Mouse (Mus musculus) gastrocnemius, adult 2 months (tissue): Measurements from ENCODE around the gene Srsf10. TPM values are rescaled to one million over a fixed set of nuclear protein-coding genes. Genes with fewer than 3 reads are reported as not detected.

Experiments
- DNase-seq: peaks from one replicate; pipeline ENCODE4 v3.0.0; 2022
- H3K27ac ChIP-seq: fragments of 200-600 bp; 2 replicates; pipeline ENCODE4 v1.8.1; 2022; ENCODE audit warnings: mild to moderate bottlenecking
- H3K4me3 ChIP-seq: fragments of 200-600 bp; 2 replicates; pipeline ENCODE4 v1.8.1; 2022; ENCODE audit warnings: mild to moderate bottlenecking, moderate library complexity
- CTCF ChIP-seq: fragments of 200-600 bp; IDR thresholded peaks from 2 replicates; pipeline ENCODE4 v1.8.1; 2022; ENCODE audit warnings: antibody characterized with exemption, mild to moderate bottlenecking, moderate library complexity
- intact Hi-C: fragments of 180-260 bp; cut with DNase I; formaldehyde crosslinking; loops from one replicate; pipeline ENCODE4 v1.15.1; 2025
- total RNA-seq, 2 experiments: library from RNA; stranded (reverse); gene quantifications; 2 replicates each; pipeline ENCODE4 v1.2.3; 2021

Srsf10 gene
- total RNA-seq, 2 experiments from 2014 or later = 27.2 to 30.6 TPM

GRCm38 (mm10) chr4:135834124-135834717 is 21.3 kb upstream of the Srsf10 start:
- no peak overlapping the region for H3K4me3 ChIP-seq
- intact Hi-C loops = no loop called here
- no peak for TF ChIP-seq CTCF
- H3K27ac ChIP-seq = peak overlapping the region; percentile 90
- no peak for DNase-seq

GRCm38 (mm10) chr4:135838925-135839292 is 16.6 kb upstream of the Srsf10 start:
- Histone ChIP-seq H3K27ac (peak overlapping the region; percentile 96), H3K4me3 (peak overlapping the region; percentile 52)
- TF ChIP-seq CTCF = no peak
- intact Hi-C loops = no loop called here
- DNase-seq = peak; percentile 50

- DNase-seq = peak; percentile 60
- no peak for TF ChIP-seq CTCF
- intact Hi-C loops = no loop called here
- Histone ChIP-seq H3K4me3 (peak overlapping the region; percentile 52), H3K27ac (peak overlapping the region; percentile 96)
These were observed 16.1 kb upstream of the Srsf10 start for GRCm38 (mm10) chr4:135839293-135840011.

- DNase-seq = no peak
- Histone ChIP-seq H3K27ac (no peak overlapping the region), H3K4me3 (no peak overlapping the region)
- intact Hi-C loops = no loop called here
- TF ChIP-seq CTCF = no peak
These were observed 11.1 kb upstream of the Srsf10 start for GRCm38 (mm10) chr4:135844400-135844799.

GRCm38 (mm10) chr4:135847581-135847980 is 8.0 kb upstream of the Srsf10 start:
- Histone ChIP-seq H3K27ac (no peak overlapping the region), H3K4me3 (no peak overlapping the region)
- no peak for TF ChIP-seq CTCF
- intact Hi-C loops = no loop called here
- peak; percentile 59 for DNase-seq

GRCm38 (mm10) chr4:135850411-135851095 is 5.0 kb upstream of the Srsf10 start:
- no peak for TF ChIP-seq CTCF
- Histone ChIP-seq H3K27ac (no peak overlapping the region), H3K4me3 (no peak overlapping the region)
- intact Hi-C loops = no loop called here
- DNase-seq = no peak

GRCm38 (mm10) chr4:135851942-135852341 is 3.6 kb upstream of the Srsf10 start:
- intact Hi-C loops = no loop called here
- no peak overlapping the region for H3K27ac ChIP-seq
- H3K4me3 ChIP-seq = no peak overlapping the region
- no peak for DNase-seq
- TF ChIP-seq CTCF = no peak

- intact Hi-C loops = no loop called here
- Histone ChIP-seq H3K27ac (no peak overlapping the region), H3K4me3 (no peak overlapping the region)
- no peak for TF ChIP-seq CTCF
- no peak for DNase-seq
These were observed 1.5 kb upstream of the Srsf10 start for GRCm38 (mm10) chr4:135853987-135854546.

- no peak for TF ChIP-seq CTCF
- no peak for DNase-seq
- intact Hi-C loops = no loop called here
- Histone ChIP-seq H3K27ac (peak overlapping the region; percentile 93), H3K4me3 (no peak overlapping the region)
These were observed 917 bp upstream of the Srsf10 start for GRCm38 (mm10) chr4:135854630-135855029.

- TF ChIP-seq CTCF = no peak
- intact Hi-C loops = no loop called here
These were observed 467 bp upstream of the Srsf10 start for GRCm38 (mm10) chr4:135855080-135855479.

GRCm38 (mm10) chr4:135856223-135857091 is 910 bp downstream of the Srsf10 start:
- peak overlapping the region; percentile 94 for H3K4me3 ChIP-seq
- no peak for TF ChIP-seq CTCF
- peak; percentile 70 for DNase-seq
- intact Hi-C loops = loop anchor here (2.0 kb wide), 1 partner anchor 16 kb away; the partner anchor contains the start of gene Pnrc2
- peak overlapping the region; percentile 93 for H3K27ac ChIP-seq

More at GRCm38 (mm10) chr4:135855080-135855479, 467 bp upstream of the Srsf10 start:
- Histone ChIP-seq H3K27ac (peak overlapping the region; percentile 93), H3K4me3 (peak overlapping the region; percentile 94)
- DNase-seq = no peak
